Mouse (Mus musculus) thymus, postnatal 10 days (tissue): ENCODE measurements around the gene Mfsd2b.

Experiments used
- DNase-seq, 2 experiments: peaks; one replicate each; pipeline ENCODE4 v3.0.0; 2021; ENCODE audit warnings: low spot score in 2 of 2

Mfsd2b gene

GRCm38 (mm10) chr12:4813636-4814035 lies 60.5 kb downstream of the Mfsd2b start:
- no peak for DNase-seq
